Mouse (Mus musculus): ENCODE results near the gene Riox1. TPM values are rescaled to one million over a fixed set of nuclear protein-coding genes. Genes with fewer than 3 reads are reported as not detected.

The Riox1 gene
- total and polyA plus RNA-seq, 2 experiments from 2014 or later, result 11.3 to 28.8 TPM

GRCm38 (mm10) chr12:83947260-83947811 is 3.1 kb upstream of the Riox1 start:
- 87% methylated on average over 8 of the region's 8 CpGs for WGBS
- Histone ChIP-seq H3K27ac (no peak overlapping the region), H3K27me3 (ENCODE audit: insufficient read depth, low read length) (no peaks in the 10 kb centered on the region), H3K36me3 (ENCODE audit: insufficient read depth, low read length) (no peaks in the 10 kb centered on the region), H3K4me3 (ENCODE audit: low read length) (no peak overlapping the region), H3K4me2 (ENCODE audit: low read depth, low read length) (no peak overlapping the region), H3K9me3 (ENCODE audit: low read length) (no peaks in the 10 kb centered on the region), H3K4me1 (ENCODE audit: insufficient read depth, low read length) (peaks cover 9% of the 10 kb centered on the region), H3K9ac (replicated peaks; ENCODE audit: low read length) (no peak overlapping the region)
- no peak for ATAC-seq
- no peak for TF ChIP-seq CTCF (IDR thresholded peaks at IDR 0.05; ENCODE audit: low read depth)
- DNase-seq (ENCODE audit: low spot score), result no peak

GRCm38 (mm10) chr12:83949043-83949442 is 1.4 kb upstream of the Riox1 start:
- H3K27me3 ChIP-seq (ENCODE audit: insufficient read depth, low read length), result no peaks in the 10 kb centered on the region
- H3K9ac ChIP-seq (replicated peaks; ENCODE audit: low read length), result no peak overlapping the region
- no peaks in the 10 kb centered on the region for H3K36me3 ChIP-seq (ENCODE audit: insufficient read depth, low read length)
- H3K9me3 ChIP-seq (ENCODE audit: low read length), result no peaks in the 10 kb centered on the region
- H3K27ac ChIP-seq, result no peak overlapping the region
- H3K4me1 ChIP-seq (ENCODE audit: insufficient read depth, low read length), result peaks cover 9% of the 10 kb centered on the region
- H3K4me2 ChIP-seq (ENCODE audit: low read depth, low read length), result no peak overlapping the region
- no peak overlapping the region for H3K4me3 ChIP-seq (ENCODE audit: low read length)
- ATAC-seq (no peak), DNase-seq (ENCODE audit: low spot score) (no peak)
- no peak for TF ChIP-seq CTCF (IDR thresholded peaks at IDR 0.05; ENCODE audit: low read depth)
- WGBS, result 89% methylated on average over 4 of the region's 4 CpGs

- Histone ChIP-seq H3K36me3 (ENCODE audit: insufficient read depth, low read length) (no peaks in the 10 kb centered on the region), H3K9ac (replicated peaks; ENCODE audit: low read length) (no peak overlapping the region), H3K4me3 (ENCODE audit: low read length) (peak overlapping the region; percentile 80), H3K27me3 (ENCODE audit: insufficient read depth, low read length) (no peaks in the 10 kb centered on the region), H3K27ac (no peak overlapping the region), H3K4me2 (ENCODE audit: low read depth, low read length) (peak overlapping the region; percentile 69), H3K4me1 (ENCODE audit: insufficient read depth, low read length) (peaks cover 9% of the 10 kb centered on the region), H3K9me3 (ENCODE audit: low read length) (no peaks in the 10 kb centered on the region)
- DNase-seq (ENCODE audit: low spot score) (no peak), ATAC-seq (no peak)
- TF ChIP-seq CTCF (IDR thresholded peaks at IDR 0.05; ENCODE audit: low read depth), result no peak
- 29% methylated on average over 11 of the region's 11 CpGs for WGBS
Measured at GRCm38 (mm10) chr12:83949776-83950492, 474 bp upstream of the Riox1 start.

- WGBS, result under 1% methylated on average over 98 of the region's 116 CpGs
- H3K9me3 ChIP-seq (ENCODE audit: low read length), result no peaks in the 10 kb centered on the region
Measured at GRCm38 (mm10) chr12:83950840-83951701, 663 bp downstream of the Riox1 start.

GRCm38 (mm10) chr12:83951711-83952575 is 1.5 kb downstream of the Riox1 start:
- H3K36me3 ChIP-seq (ENCODE audit: insufficient read depth, low read length), result no peaks in the 10 kb centered on the region
- peaks cover 9% of the 10 kb centered on the region for H3K4me1 ChIP-seq (ENCODE audit: insufficient read depth, low read length)
- H3K9me3 ChIP-seq (ENCODE audit: low read length), result no peaks in the 10 kb centered on the region
- peak overlapping the region; percentile 69 for H3K4me2 ChIP-seq (ENCODE audit: low read depth, low read length)
- H3K4me3 ChIP-seq (ENCODE audit: low read length), result peak overlapping the region; percentile 80
- peak overlapping the region; percentile 79; the same call in 1 of the 2 replicates for H3K27ac ChIP-seq
- WGBS, result 64% methylated on average over 32 of the region's 32 CpGs
- ATAC-seq (no peak), DNase-seq (ENCODE audit: low spot score) (no peak)
- H3K9ac ChIP-seq (replicated peaks; ENCODE audit: low read length), result peak overlapping the region; percentile 80
- no peaks in the 10 kb centered on the region for H3K27me3 ChIP-seq (ENCODE audit: insufficient read depth, low read length)
- no peak for TF ChIP-seq CTCF (IDR thresholded peaks at IDR 0.05; ENCODE audit: low read depth)

More at GRCm38 (mm10) chr12:83950840-83951701, 663 bp downstream of the Riox1 start:
- Histone ChIP-seq H3K4me1 (ENCODE audit: insufficient read depth, low read length) (peaks cover 9% of the 10 kb centered on the region), H3K36me3 (ENCODE audit: insufficient read depth, low read length) (no peaks in the 10 kb centered on the region), H3K27me3 (ENCODE audit: insufficient read depth, low read length) (no peaks in the 10 kb centered on the region), H3K4me3 (ENCODE audit: low read length) (peak overlapping the region; percentile 80), H3K4me2 (ENCODE audit: low read depth, low read length) (peak overlapping the region; percentile 69), H3K9ac (replicated peaks; ENCODE audit: low read length) (peak overlapping the region; percentile 80), H3K27ac (peak overlapping the region; percentile 79)
- ATAC-seq, result peak; percentile 61
- TF ChIP-seq CTCF (IDR thresholded peaks at IDR 0.05; ENCODE audit: low read depth), result no peak
- DNase-seq (ENCODE audit: low spot score), result peak; percentile 70

- no peaks in the 10 kb centered on the region for H3K36me3 ChIP-seq (ENCODE audit: insufficient read depth, low read length)
- DNase-seq (ENCODE audit: low spot score) (no peak), ATAC-seq (no peak)
- no peak overlapping the region for H3K27ac ChIP-seq
- H3K27me3 ChIP-seq (ENCODE audit: insufficient read depth, low read length), result no peaks in the 10 kb centered on the region
- no peaks in the 10 kb centered on the region for H3K9me3 ChIP-seq (ENCODE audit: low read length)
- WGBS, result 91% methylated on average over 9 of the region's 9 CpGs
- H3K4me2 ChIP-seq (ENCODE audit: low read depth, low read length), result no peak overlapping the region
- H3K4me1 ChIP-seq (ENCODE audit: insufficient read depth, low read length), result no peaks in the 10 kb centered on the region
- H3K9ac ChIP-seq (replicated peaks; ENCODE audit: low read length), result no peak overlapping the region
- no peak for TF ChIP-seq CTCF (IDR thresholded peaks at IDR 0.05; ENCODE audit: low read depth)
- H3K4me3 ChIP-seq (ENCODE audit: low read length), result no peak overlapping the region
Measured at GRCm38 (mm10) chr12:83958278-83958677, 7.9 kb downstream of the Riox1 start.

Data from hindbrain, postnatal 0 days (tissue).